Mouse (Mus musculus): ENCODE data around the gene Aox3.

DNA sequence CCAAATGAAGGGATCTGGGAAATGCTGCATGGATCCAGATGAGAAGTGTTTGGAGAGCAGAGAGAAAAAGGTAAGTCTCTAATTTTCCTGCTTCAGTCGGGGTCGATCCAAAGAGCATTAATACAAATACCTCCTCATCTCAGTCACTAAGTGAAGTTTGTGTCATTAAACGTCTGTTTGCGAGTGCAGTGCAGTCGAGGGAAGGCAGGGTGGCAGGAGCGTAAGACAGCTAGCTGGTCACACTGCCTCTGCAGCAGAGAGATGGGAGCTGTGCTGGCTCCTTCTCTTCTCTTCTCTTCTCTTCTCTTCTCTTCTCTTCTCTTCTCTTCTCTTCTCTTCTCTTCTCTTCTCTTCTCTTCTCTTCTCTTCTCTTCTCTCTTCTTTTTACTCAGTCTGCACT, 115.2 kb downstream of the Aox3 start:
- TF ChIP-seq CTCF (IDR thresholded peaks at IDR 0.05; ENCODE audit: extremely low read depth, insufficient read length, insufficient replicate concordance, low read depth, low read length), result no peak
- TF ChIP-seq POLR2A (IDR thresholded peaks at IDR 0.05; ENCODE audit: low read depth, low read length), result no peak

Measured in small intestine, adult 2 months (tissue).